Mouse (Mus musculus) gastrocnemius, adult 8-10 months (tissue): ENCODE data around the gene Slc19a2. TPM values are rescaled to one million over a fixed set of nuclear protein-coding genes. Genes with fewer than 3 reads are reported as not detected.

Source experiments
- DNase-seq, 2 experiments: peaks; one replicate each; pipeline ENCODE4 v3.0.0; 2022; ENCODE audit warnings: low spot score in 2 of 2
- total RNA-seq, 4 experiments: library from RNA; stranded (reverse); gene quantifications; 2 replicates each; pipeline ENCODE4 v1.2.4; 2022

Gene Slc19a2
- total RNA-seq, 4 experiments from 2014 or later = 3.8 to 4.9 (median 4.5) TPM

- DNase-seq = no peak
These were observed 2.6 kb downstream of the Slc19a2 start for GRCm38 (mm10) chr1:164251438-164251837.

DNA sequence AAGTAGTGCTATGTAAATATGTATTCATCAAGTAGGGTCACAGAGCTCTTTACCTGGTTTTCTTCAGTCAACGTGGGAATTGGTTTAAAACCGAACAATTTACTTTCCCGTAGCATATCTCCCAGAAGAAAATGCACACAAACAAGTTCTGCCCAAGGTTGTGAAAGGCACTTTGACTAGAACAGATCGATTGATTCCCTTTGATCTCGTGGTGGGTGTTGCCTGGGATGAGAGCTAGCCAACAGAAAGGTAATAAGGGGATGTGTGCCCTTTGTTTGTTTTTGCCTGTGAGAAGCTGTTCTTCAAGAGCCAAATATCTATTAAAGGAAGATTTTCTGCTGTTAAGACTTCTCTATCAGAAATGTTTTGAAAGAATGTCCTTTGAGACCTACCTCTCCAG lies 3.7 kb downstream of the Slc19a2 start:
- no peak for DNase-seq

DNA sequence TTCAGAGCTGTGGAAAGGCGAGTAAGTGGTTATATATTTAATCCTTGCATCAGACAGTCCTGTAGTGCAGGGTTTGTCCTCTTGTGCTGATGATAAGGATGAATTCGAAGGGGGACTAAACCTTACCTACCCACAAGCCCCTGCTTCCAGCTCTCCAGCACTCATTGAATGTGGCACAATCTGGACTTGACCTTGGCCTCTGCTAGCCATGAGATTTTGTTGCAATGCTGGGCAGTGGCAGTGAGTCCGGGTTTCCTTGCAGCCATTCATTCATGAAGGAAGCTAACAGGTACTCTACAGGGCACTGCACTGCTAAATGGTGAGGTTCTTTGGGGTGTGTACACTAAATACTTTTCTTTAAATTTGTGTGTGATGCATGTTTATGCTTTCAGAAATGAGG lies 6.0 kb downstream of the Slc19a2 start:
- no peak for DNase-seq

DNA sequence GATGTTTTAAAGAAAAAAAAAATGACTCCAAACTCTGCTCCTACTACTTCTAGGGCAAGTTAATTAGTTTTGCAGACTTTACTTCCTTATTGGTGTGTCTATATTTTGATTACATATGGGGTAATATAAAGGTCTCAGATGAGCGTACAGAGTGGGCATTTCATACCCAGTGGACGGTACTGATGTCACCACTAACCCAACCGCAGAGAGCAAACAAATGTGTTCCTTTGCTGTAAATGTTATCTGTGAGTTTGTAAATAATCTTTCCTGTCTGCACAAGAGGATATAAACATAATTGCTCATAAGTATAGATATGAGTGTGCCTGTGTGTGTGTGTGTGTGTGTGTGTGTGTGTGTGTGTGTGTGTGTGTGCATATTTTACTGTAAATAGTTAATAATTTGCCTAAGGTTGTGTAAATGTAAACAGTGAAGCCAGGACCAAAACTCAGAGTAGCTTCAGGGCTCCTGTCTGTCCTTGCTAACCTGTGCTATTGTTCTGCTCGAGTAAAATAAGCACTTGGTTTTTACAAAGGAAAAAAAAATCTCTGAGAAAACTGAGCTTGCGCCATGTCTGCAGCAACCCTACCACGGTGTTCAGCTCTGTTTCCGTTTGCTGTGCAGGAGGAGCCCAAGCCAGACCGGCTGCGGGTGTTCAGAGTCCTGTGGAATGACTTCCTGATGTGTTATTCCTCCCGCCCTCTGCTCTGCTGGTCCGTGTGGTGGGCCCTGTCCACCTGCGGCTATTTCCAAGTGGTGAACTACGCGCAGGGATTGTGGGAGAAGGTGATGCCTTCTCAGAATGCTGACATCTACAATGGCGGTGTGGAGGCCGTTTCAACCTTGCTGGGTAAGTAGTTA lies 11.6 kb downstream of the Slc19a2 start:
- no peak for DNase-seq

DNA sequence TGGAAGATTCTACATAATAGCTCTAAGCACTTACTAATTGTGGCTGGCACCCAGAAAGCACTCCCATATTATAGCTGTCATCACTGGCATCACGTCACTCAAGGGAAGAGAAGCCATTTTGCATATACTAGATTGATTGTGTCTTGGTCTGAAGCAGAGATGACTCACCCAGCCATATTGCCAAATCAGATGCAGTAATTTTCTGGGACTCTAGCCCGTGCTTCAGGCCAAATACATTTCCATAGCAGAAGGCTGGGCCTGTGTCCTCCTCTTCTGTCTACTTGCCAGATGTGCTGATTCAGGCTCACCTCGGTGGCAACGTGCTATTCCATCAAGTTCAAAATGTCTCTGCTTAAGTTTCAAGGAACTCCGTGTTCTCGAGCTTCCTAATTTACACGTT lies 12.7 kb downstream of the Slc19a2 start:
- no peak for DNase-seq

DNA sequence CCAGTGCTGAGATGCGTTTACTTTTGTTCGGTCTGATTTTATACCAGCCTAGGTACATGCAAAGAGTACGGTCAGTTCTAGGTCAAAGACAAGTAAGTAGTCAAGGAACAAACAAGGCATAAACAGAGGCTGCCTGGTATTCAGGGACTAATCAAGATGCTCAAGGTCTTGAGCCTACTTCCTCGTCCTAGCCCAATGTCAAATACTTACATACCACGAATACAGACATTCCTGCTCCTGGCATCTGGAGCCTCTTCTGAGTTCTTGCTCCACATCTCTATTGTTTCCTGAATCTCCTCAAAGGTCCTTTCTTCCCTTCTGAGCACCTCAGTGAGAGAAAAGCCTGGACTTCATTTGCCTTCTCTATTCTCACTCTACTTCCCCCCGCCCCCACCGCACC lies 22.1 kb downstream of the Slc19a2 start:
- DNase-seq = no peak

- no peak for DNase-seq
These were observed 24.8 kb downstream of the Slc19a2 start for GRCm38 (mm10) chr1:164273659-164274058.

DNA sequence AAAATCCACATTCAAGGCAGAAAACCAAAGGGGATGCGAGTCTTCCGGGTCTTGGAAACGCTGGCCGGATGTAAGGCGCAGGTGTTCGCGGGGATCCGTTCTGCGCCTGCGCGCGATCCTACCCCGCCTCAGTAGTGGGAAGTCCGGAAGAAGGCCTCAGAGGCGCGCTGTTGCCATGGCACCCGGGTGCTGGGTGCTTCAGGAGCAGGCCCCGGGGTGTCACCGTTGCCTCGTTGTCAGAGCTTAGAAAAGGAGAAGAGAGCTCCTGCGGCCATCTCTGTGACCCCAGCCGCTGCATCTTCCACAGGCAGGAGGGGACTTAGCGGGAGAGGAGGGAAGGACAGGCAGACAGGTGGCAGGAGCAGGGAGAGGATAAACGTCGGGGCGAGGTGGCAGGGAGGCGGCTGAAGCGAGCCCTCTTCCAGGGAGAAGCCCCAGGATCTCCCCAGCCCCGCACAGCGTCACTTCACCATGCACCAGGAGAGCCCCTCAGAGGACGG lies 26.7 kb downstream of the Slc19a2 start, which contains the start of gene Ccdc181:
Ccdc181 (plus strand) TSS at position 131 of the 500 bp plus-strand sequence.
- peak; percentile 81 to 91 for DNase-seq

- no peak for DNase-seq
These were observed 27.7 kb downstream of the Slc19a2 start for GRCm38 (mm10) chr1:164276552-164276951.

DNA sequence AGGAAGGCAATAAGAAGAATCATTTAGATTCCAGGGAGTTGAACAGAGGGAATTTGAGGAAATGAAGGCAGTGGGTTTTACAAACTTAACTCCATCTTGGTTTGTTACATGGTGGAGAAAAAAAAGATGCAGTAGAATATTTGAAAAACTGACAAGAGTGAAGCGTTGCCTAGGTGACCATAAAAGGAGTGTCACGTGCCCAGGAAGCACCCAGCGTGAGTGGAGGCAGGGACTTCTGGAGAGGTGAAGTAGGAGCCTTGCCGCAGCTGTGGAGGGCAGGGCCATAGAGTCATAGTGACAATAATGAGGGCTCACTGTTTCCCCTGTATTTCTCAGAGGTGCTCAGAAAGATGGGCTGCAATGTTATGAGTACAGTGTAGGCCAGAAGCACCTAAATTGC lies 30.5 kb downstream of the Slc19a2 start:
- no peak for DNase-seq

- no peak for DNase-seq
These were observed 35.2 kb downstream of the Slc19a2 start for GRCm38 (mm10) chr1:164284007-164284406.

DNA sequence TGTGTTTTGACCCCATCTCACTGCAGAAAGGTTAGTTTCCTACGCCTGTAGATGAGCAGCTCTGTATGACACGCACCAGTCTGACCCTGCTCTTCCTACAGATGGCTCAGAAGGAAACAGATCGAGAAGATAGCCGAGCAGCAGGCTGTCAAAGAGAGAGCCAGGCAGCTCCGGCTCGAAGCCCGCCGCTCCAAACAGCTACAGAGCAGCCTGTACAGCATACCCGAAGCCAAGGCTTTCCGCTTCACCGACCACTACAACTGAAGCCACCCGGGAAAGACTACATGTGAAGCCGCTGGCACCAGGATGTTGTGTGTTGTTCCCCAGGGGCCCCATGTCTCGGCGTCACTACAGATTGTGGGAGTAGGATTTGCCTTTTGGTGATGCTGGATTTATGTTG lies 38.6 kb downstream of the Slc19a2 start:
- no peak for DNase-seq

DNA sequence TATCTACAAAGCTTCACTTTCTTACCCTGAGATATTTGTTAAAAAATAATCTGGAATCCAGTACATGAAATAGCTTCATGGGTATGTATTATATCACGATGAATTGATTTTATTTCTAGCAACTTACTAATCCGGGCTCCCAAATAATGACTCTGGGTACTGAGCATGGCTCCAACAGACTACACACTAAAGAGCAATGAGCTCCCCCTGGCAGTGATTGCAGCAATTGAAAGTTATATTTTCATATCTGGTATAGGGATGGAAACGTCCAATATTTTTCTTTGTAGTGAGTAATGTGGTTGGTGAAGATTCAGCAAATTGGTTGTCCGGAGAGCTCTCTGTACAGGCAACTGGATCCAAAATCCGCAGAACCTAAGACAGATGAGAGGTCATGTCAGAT lies 43.2 kb downstream of the Slc19a2 start:
- no peak for DNase-seq

DNA sequence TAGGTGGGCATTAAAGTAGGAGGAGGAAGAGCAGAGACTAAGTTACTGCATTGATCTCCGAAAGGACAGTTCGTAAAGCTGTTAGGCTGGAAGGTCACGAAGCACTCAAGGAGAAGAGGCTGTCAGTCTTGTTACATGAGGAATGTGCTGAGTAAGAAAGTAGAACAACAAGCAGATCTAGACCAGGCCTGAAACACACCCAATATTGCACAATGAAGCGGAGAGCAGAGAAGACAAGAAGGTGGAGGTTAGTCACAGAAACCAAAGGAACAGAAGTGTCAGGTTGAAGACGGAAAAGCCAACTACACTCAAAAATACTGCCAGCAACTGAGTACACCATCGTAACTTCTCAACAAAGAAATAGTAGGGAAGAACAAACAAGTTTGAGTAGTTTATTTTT lies 45.2 kb downstream of the Slc19a2 start:
- no peak for DNase-seq

- no peak for DNase-seq
These were observed 47.6 kb downstream of the Slc19a2 start for GRCm38 (mm10) chr1:164296473-164296872.

GRCm38 (mm10) chr1:164301949-164302348 lies 53.1 kb downstream of the Slc19a2 start:
- DNase-seq = no peak

GRCm38 (mm10) chr1:164303821-164304220 lies 55.0 kb downstream of the Slc19a2 start, which contains the start of gene Nme7:
TSS of gene Nme7 (plus strand) at chr1:164304121.
- no peak for DNase-seq

DNA sequence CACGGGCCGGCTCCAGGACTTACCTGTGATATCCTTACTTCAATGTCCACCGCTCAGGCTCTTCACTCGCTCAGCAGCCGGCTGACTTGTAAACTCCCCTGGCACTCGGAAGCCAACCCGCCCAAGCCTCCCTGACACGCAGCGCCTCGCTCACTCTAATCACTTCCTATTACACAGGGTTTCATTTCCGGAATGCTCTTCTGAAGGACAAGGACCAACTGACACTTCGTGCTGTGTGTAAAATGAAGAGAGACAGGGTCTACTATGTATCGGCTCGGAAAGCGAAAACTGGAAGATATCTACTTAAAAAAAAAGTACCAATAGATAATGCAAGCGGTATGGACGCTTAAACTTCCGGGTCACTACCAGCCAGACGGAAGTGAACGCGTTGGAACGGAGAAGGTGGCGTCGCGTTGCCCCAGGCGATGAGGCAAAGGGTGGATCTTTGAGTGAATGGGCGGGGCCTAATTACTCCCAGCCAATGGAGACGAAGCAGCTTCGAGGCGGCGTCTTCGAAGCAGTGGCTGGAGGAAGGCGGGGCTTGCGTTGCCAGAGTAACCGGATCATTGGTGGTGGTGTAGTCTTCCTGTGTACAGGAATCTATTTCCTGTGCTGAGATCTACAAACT lies 58.4 kb downstream of the Slc19a2 start, which contains the start of gene Blzf1:
Blzf1 (minus strand) TSS at position 366 of the 628 bp plus-strand sequence.
- peak; percentile 86 to 93 for DNase-seq

GRCm38 (mm10) chr1:164307922-164308321 lies 59.1 kb downstream of the Slc19a2 start:
- no peak for DNase-seq

- DNase-seq = no peak
These were observed 65.2 kb downstream of the Slc19a2 start for GRCm38 (mm10) chr1:164314085-164314484.
